Mouse (Mus musculus) bone marrow, adult 2 months (tissue): ENCODE data around the gene Clstn1.

Experiments
- CTCF ChIP-seq: fragments of 200-500 bp; IDR thresholded peaks from 2 replicates; pipeline ENCODE4 v1.5.1; 2011; ENCODE audit warnings: low read length, control low read depth; ENCODE audit not compliant: control insufficient read depth, insufficient read depth
- POLR2A ChIP-seq: fragments of 200-500 bp; IDR thresholded peaks from 2 replicates; pipeline ENCODE4 v1.6.1; 2011; ENCODE audit warnings: low read depth, mild to moderate bottlenecking, control low read depth, low read length, borderline replicate concordance; ENCODE audit not compliant: control insufficient read depth

GRCm38 (mm10) chr4:149549221-149549925 lies 36.9 kb upstream of the Clstn1 start:
- peak; percentile 86 for TF ChIP-seq CTCF
- TF ChIP-seq POLR2A: no peak
